Mouse (Mus musculus) liver, adult 2 months (tissue): ENCODE results near the gene Cd300a.

Experiments used
- CTCF ChIP-seq: fragments of 200-500 bp; IDR thresholded peaks from 2 replicates; pipeline ENCODE4 v1.5.1; 2011; ENCODE audit warnings: low read depth, low read length, control low read depth
- POLR2A ChIP-seq: fragments of 200-500 bp; IDR thresholded peaks from 2 replicates; pipeline ENCODE4 v1.6.1; 2011; ENCODE audit warnings: low read length, control low read depth; ENCODE audit not compliant: insufficient read depth; ENCODE audit errors: extremely low read depth

- TF ChIP-seq POLR2A = no peak
- no peak for TF ChIP-seq CTCF
These were observed 13.4 kb downstream of the Cd300a start for GRCm38 (mm10) chr11:114903224-114903623.
